Mouse (Mus musculus) right cerebral cortex, postnatal 10 days (tissue): ENCODE measurements at regions not wholly inside any gene's neighbourhood (a gene's known extent, or its start where the extent isn't known, plus 50 kb on each side); places are given as distances from the start of the nearest gene placed in this dataset.
A peak's percentile ranks its signal among the peaks of the same experiment; 100 is the strongest.

Experiments used
- DNase-seq, 2 experiments: peaks; one replicate each; pipeline ENCODE4 v3.0.0; 2021; ENCODE audit warnings: low spot score in 2 of 2

- no peak for DNase-seq
These were observed 980.8 kb upstream of the Cited2 start for GRCm38 (mm10) chr10:16742246-16742645.

GRCm38 (mm10) chr10:16751546-16751945 is 971.5 kb upstream of the Cited2 start:
- no peak for DNase-seq

- no peak for DNase-seq
These were observed 933.3 kb upstream of the Cited2 start for GRCm38 (mm10) chr10:16789641-16790243.

GRCm38 (mm10) chr10:16803978-16804377 is 919.0 kb upstream of the Cited2 start:
- no peak for DNase-seq

- no peak for DNase-seq
These were observed 912.3 kb upstream of the Cited2 start for GRCm38 (mm10) chr10:16810716-16811115.

GRCm38 (mm10) chr10:16814013-16814412 is 909.0 kb upstream of the Cited2 start:
- no peak for DNase-seq

- DNase-seq, result no peak
These were observed 861.5 kb upstream of the Cited2 start for GRCm38 (mm10) chr10:16861534-16861933.

GRCm38 (mm10) chr10:16866914-16867313 is 856.1 kb upstream of the Cited2 start:
- DNase-seq, result no peak

GRCm38 (mm10) chr10:16874131-16874530 is 848.9 kb upstream of the Cited2 start:
- no peak for DNase-seq

GRCm38 (mm10) chr10:16878197-16878596 is 844.8 kb upstream of the Cited2 start:
- DNase-seq, result no peak

GRCm38 (mm10) chr10:16893316-16893715 is 829.7 kb upstream of the Cited2 start:
- DNase-seq, result no peak

GRCm38 (mm10) chr10:16895332-16895731 is 827.7 kb upstream of the Cited2 start:
- DNase-seq, result no peak

GRCm38 (mm10) chr10:16922888-16923287 is 800.1 kb upstream of the Cited2 start:
- no peak for DNase-seq

- no peak for DNase-seq
These were observed 799.2 kb upstream of the Cited2 start for GRCm38 (mm10) chr10:16923851-16924250.

GRCm38 (mm10) chr10:16937705-16938104 is 785.3 kb upstream of the Cited2 start:
- no peak for DNase-seq

GRCm38 (mm10) chr10:16951636-16952035 is 771.4 kb upstream of the Cited2 start:
- no peak for DNase-seq

GRCm38 (mm10) chr10:16960971-16961370 is 762.0 kb upstream of the Cited2 start:
- no peak for DNase-seq

GRCm38 (mm10) chr10:16962463-16962862 is 760.6 kb upstream of the Cited2 start:
- DNase-seq, result no peak

GRCm38 (mm10) chr10:16978770-16979169 is 744.2 kb upstream of the Cited2 start:
- DNase-seq, result no peak

GRCm38 (mm10) chr10:16990227-16990626 is 732.8 kb upstream of the Cited2 start:
- no peak for DNase-seq

- no peak for DNase-seq
These were observed 729.2 kb upstream of the Cited2 start for GRCm38 (mm10) chr10:16993789-16994188.

GRCm38 (mm10) chr10:16994526-16994925 is 728.5 kb upstream of the Cited2 start:
- DNase-seq, result no peak

GRCm38 (mm10) chr10:16995010-16995409 is 728.0 kb upstream of the Cited2 start:
- no peak for DNase-seq

- DNase-seq, result peak in 1 of 2 experiments; percentile 24
These were observed 726.1 kb upstream of the Cited2 start for GRCm38 (mm10) chr10:16996820-16997466.
